Mouse (Mus musculus) ZHBTc4 (cell line): ENCODE measurements around the gene Ebf1.

ENCODE experiments used
- DNase-seq: peaks from one replicate; pipeline ENCODE4 v3.0.0-alpha.2; 2011; ENCODE audit warnings: low read depth, low spot score

Ebf1 gene

GRCm38 (mm10) chr11:44777331-44778310 is 160.5 kb downstream of the Ebf1 start:
- no peak for DNase-seq

GRCm38 (mm10) chr11:44779030-44779429 is 161.9 kb downstream of the Ebf1 start:
- no peak for DNase-seq

- DNase-seq: no peak
Observed at GRCm38 (mm10) chr11:44784255-44785029, 167.3 kb downstream of the Ebf1 start.

GRCm38 (mm10) chr11:44785063-44785462 is 167.9 kb downstream of the Ebf1 start:
- DNase-seq: no peak

GRCm38 (mm10) chr11:44785479-44785878 is 168.4 kb downstream of the Ebf1 start:
- no peak for DNase-seq

GRCm38 (mm10) chr11:44788003-44788402 is 170.9 kb downstream of the Ebf1 start:
- no peak for DNase-seq

- DNase-seq: no peak
Observed at GRCm38 (mm10) chr11:44792816-44793215, 175.7 kb downstream of the Ebf1 start.

- no peak for DNase-seq
Observed at GRCm38 (mm10) chr11:44794883-44795282, 177.8 kb downstream of the Ebf1 start.

GRCm38 (mm10) chr11:44795767-44796166 is 178.7 kb downstream of the Ebf1 start:
- DNase-seq: no peak

- no peak for DNase-seq
Observed at GRCm38 (mm10) chr11:44798270-44798669, 181.2 kb downstream of the Ebf1 start.

GRCm38 (mm10) chr11:44804046-44804445 is 186.9 kb downstream of the Ebf1 start:
- DNase-seq: peak; percentile 70

GRCm38 (mm10) chr11:44806589-44806988 is 189.5 kb downstream of the Ebf1 start:
- DNase-seq: peak; percentile 49

- DNase-seq: no peak
Observed at GRCm38 (mm10) chr11:44808855-44809546, 191.9 kb downstream of the Ebf1 start.

- no peak for DNase-seq
Observed at GRCm38 (mm10) chr11:44811007-44811406, 193.9 kb downstream of the Ebf1 start.

- DNase-seq: no peak
Observed at GRCm38 (mm10) chr11:44812193-44812746, 195.2 kb downstream of the Ebf1 start.

GRCm38 (mm10) chr11:44813534-44813933 is 196.4 kb downstream of the Ebf1 start:
- no peak for DNase-seq

GRCm38 (mm10) chr11:44814847-44815246 is 197.7 kb downstream of the Ebf1 start:
- DNase-seq: no peak

GRCm38 (mm10) chr11:44815991-44816390 is 198.9 kb downstream of the Ebf1 start:
- DNase-seq: no peak

- DNase-seq: no peak
Observed at GRCm38 (mm10) chr11:44822312-44822711, 205.2 kb downstream of the Ebf1 start.

GRCm38 (mm10) chr11:44832227-44832939 is 215.3 kb downstream of the Ebf1 start:
- DNase-seq: peak; percentile 30

- peak; percentile 40 for DNase-seq
Observed at GRCm38 (mm10) chr11:44832940-44833254, 215.8 kb downstream of the Ebf1 start.
